Mouse (Mus musculus) C2C12 (cell line): ENCODE data around the gene Nrxn3.

Source experiments
- CEBPB ChIP-seq: IDR thresholded peaks from one replicate; pipeline ENCODE4 v1.6.1; 2011; ENCODE audit warnings: low read depth, mild to moderate bottlenecking, control low read depth, moderate library complexity
- CTCF ChIP-seq: IDR thresholded peaks from one replicate; pipeline ENCODE4 v1.5.1; 2011; ENCODE audit not compliant: control insufficient read depth, insufficient read depth, insufficient read length
- FOSL1 ChIP-seq: IDR thresholded peaks from one replicate; pipeline ENCODE4 v1.8.0; 2011; ENCODE audit warnings: mild to moderate bottlenecking, low read length; ENCODE audit not compliant: poor library complexity, insufficient read depth, severe bottlenecking
- MAX ChIP-seq: IDR thresholded peaks from one replicate; pipeline ENCODE4 v1.6.1; 2011; ENCODE audit warnings: mild to moderate bottlenecking, control low read depth
- MYOD1 ChIP-seq: IDR thresholded peaks from one replicate; pipeline ENCODE4 v1.6.1; 2011; ENCODE audit warnings: low read depth; ENCODE audit not compliant: control insufficient read depth, insufficient read length
- USF1 ChIP-seq: IDR thresholded peaks from one replicate; pipeline ENCODE4 v1.6.1; 2011; ENCODE audit warnings: low read depth, mild to moderate bottlenecking, control low read depth, moderate library complexity

DNA sequence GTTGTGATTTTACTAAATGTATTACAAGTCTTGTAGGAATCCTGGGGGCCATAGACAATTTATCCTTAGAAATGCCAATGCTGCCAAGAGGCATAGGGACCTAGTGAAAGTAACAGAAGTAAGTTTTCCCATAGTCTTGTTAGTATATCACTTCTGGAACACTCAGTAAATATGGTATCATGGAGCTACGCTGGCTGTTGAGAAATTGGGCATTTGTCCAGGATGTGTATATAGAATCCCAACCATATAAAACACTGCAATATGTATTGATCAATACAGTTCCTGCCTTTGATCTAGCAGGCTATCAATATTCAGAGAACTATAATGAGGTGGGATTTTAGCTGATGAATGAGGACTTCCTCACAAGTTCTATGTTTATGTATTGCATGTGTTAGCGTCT, 1107.3 kb downstream of the Nrxn3 start:
- TF ChIP-seq CTCF (no peak), CEBPB (no peak), MAX (no peak), USF1 (no peak), FOSL1 (no peak), MYOD1 (no peak)
